Mouse (Mus musculus) layer of hippocampus, postnatal 10 days (tissue): Measurements from ENCODE around the gene Fam19a2. TPM values are rescaled to one million over a fixed set of nuclear protein-coding genes. Genes with fewer than 3 reads are reported as not detected.

ENCODE experiments used
- DNase-seq, 2 experiments: peaks; one replicate each; pipeline ENCODE4 v3.0.0; 2021; ENCODE audit warnings: low spot score in 2 of 2
- total RNA-seq, 2 experiments: library from RNA; stranded (reverse); gene quantifications; 2 replicates each; pipeline ENCODE4 v1.2.3; 2021

Fam19a2 gene
- total RNA-seq, 2 experiments from 2014 or later = 49.0 to 52.0 TPM

- DNase-seq = no peak
Measured at GRCm38 (mm10) chr10:123383277-123383676, 119.5 kb downstream of the Fam19a2 start.

- no peak for DNase-seq
Measured at GRCm38 (mm10) chr10:123385641-123386040, 121.8 kb downstream of the Fam19a2 start.

GRCm38 (mm10) chr10:123395429-123395828, 131.6 kb downstream of the Fam19a2 start:
- no peak for DNase-seq

GRCm38 (mm10) chr10:123398136-123398535, 134.3 kb downstream of the Fam19a2 start:
- DNase-seq = no peak

GRCm38 (mm10) chr10:123401188-123401587, 137.4 kb downstream of the Fam19a2 start:
- no peak for DNase-seq

GRCm38 (mm10) chr10:123402460-123402859, 138.7 kb downstream of the Fam19a2 start:
- DNase-seq = no peak

GRCm38 (mm10) chr10:123414953-123415352, 151.2 kb downstream of the Fam19a2 start:
- DNase-seq = no peak

- no peak for DNase-seq
Measured at GRCm38 (mm10) chr10:123416024-123416423, 152.2 kb downstream of the Fam19a2 start.

- no peak for DNase-seq
Measured at GRCm38 (mm10) chr10:123418616-123419173, 154.9 kb downstream of the Fam19a2 start.

- no peak for DNase-seq
Measured at GRCm38 (mm10) chr10:123420249-123420648, 156.5 kb downstream of the Fam19a2 start.

GRCm38 (mm10) chr10:123424482-123424881, 160.7 kb downstream of the Fam19a2 start:
- DNase-seq = no peak

- DNase-seq = peak; percentile 23 to 38
Measured at GRCm38 (mm10) chr10:123426527-123427363, 162.9 kb downstream of the Fam19a2 start.

- DNase-seq = no peak
Measured at GRCm38 (mm10) chr10:123431569-123431968, 167.8 kb downstream of the Fam19a2 start.

- DNase-seq = peak; percentile 37 to 46
Measured at GRCm38 (mm10) chr10:123437576-123437975, 173.8 kb downstream of the Fam19a2 start.

GRCm38 (mm10) chr10:123456800-123457199, 193.0 kb downstream of the Fam19a2 start:
- no peak for DNase-seq

GRCm38 (mm10) chr10:123460466-123460865, 196.7 kb downstream of the Fam19a2 start:
- DNase-seq = no peak

- DNase-seq = no peak
Measured at GRCm38 (mm10) chr10:123462305-123462704, 198.5 kb downstream of the Fam19a2 start.

GRCm38 (mm10) chr10:123514749-123515148, 251.0 kb downstream of the Fam19a2 start:
- DNase-seq = no peak

GRCm38 (mm10) chr10:123520613-123521012, 256.8 kb downstream of the Fam19a2 start:
- DNase-seq = no peak

- DNase-seq = no peak
Measured at GRCm38 (mm10) chr10:123521203-123521602, 257.4 kb downstream of the Fam19a2 start.

- no peak for DNase-seq
Measured at GRCm38 (mm10) chr10:123525424-123525823, 261.6 kb downstream of the Fam19a2 start.

GRCm38 (mm10) chr10:123526059-123526458, 262.3 kb downstream of the Fam19a2 start:
- no peak for DNase-seq

- DNase-seq = no peak
Measured at GRCm38 (mm10) chr10:123536143-123536542, 272.3 kb downstream of the Fam19a2 start.
